Mouse (Mus musculus): ENCODE results near the gene Nicn1. TPM values are rescaled to one million over a fixed set of nuclear protein-coding genes. Genes with fewer than 3 reads are reported as not detected.
"Not testable (repeated sequence)": the region's sequence is repeated elsewhere in the genome, so short reads cannot be mapped to it uniquely, and the experiment has no call there.

The Nicn1 gene
- total RNA-seq, 2 experiments from 2014 or later = 15.9 to 16.7 TPM

DNA sequence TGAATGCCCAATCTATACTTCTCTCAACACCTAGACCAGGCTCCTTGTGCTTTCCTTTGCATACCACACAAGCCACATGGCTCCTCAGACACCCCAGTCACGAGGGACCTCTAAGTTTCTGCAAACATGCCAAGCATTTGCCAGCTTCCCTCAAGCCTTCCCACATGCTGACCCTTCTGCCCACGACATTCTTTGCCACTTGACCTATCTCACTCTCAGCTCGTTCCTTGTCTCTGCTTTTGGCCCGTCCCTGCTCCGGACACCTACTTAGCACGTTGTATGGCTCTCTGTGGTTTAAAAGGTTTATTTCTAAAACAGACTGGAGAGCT, 14.9 kb upstream of the Nicn1 start:
- no peak for DNase-seq (ENCODE audit: low spot score in 2 of 2)

DNA sequence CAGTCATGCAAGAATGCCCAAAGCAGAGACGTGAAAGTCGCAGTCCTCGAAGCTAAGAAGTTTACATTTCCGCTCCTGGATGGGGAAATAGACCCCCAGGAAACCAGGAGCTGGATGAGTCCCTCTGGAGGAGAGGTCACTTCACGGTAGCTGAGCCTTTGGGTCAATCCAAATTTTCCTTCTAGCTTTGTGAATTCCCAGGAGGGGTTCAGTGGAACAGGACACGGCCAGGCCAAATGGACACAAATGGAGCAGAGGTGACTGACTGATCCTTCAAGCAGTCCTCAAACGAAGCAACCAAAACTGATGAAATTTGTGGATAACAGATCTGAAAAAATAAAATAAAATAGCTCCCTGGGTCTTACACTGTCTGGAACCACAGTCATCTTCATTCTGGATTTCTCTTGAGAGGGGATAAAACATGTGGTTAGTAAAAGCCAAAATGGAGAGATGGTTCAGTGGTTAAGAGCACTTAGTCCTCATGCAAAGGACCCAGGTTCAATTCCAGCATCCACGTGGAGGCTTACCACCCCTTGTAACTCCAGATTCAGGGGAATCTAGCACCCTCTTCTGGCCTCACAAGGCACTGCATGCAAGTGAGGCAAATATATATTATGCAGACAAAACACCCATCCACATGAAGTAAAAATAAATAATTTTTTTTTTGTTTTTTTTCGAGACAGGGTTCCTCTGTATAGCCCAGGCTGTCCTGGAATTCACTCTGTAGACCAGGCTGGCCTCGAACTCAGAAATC, 11.4 kb upstream of the Nicn1 start:
- no peak for DNase-seq (ENCODE audit: low spot score in 2 of 2)

DNA sequence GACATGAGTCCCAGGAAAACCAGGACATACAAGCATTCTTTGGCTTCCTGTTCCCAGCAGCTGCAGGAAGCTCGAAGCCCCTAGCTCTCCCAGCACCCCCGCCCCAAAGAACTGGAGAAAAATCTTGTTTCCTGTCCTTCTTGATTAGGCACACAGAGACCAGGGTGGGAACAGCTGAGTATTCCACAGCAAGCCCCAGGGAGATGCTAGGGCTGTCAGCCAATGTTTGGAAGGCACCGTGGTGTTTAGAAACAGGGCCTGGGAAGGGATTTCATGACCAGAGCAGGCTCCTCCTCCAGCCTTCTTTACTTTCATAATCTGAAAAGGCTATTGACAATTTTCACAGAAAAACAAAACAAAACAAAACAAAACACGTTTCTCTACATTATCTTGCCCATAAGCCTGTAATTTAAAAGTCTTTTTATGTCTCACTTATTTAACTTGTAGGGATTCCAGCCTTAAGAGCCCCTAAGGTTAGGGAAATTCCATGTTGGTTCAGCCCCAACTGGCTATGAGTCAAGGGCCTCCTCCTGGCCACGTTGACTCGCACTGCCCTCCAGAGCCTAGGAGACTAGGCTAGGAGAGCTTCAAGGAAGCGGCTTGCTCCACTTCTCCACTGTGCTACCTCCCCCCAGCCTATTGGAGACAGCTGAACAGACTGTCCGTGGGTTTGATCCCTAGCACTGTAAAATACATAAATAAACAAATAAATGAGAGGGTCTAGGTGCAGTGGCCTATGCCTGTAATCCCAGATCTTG, 10.0 kb upstream of the Nicn1 start:
- peak; percentile 70 to 90 for DNase-seq (ENCODE audit: low spot score in 2 of 2)

DNA sequence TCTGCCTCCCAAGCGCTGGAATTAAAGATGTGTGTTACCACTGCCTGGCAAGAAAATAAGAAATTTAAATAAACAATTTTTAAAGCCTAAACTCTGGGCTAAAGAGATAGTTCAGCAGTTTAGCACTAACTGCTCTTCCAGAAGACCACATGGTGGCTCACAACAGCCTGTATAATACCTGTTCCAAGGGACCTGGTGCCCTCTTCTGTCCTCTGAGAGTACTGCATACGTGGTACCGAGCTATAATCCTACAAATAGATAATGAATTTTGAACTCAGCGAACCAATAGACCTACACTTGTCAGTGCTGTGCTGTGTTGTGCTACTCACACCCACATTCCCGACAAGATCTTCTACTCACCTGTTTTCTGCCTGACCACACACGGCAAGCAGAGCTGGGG, 5.8 kb upstream of the Nicn1 start:
- peak in 1 of 2 experiments; percentile 72 for DNase-seq (ENCODE audit: low spot score in 2 of 2)

DNA sequence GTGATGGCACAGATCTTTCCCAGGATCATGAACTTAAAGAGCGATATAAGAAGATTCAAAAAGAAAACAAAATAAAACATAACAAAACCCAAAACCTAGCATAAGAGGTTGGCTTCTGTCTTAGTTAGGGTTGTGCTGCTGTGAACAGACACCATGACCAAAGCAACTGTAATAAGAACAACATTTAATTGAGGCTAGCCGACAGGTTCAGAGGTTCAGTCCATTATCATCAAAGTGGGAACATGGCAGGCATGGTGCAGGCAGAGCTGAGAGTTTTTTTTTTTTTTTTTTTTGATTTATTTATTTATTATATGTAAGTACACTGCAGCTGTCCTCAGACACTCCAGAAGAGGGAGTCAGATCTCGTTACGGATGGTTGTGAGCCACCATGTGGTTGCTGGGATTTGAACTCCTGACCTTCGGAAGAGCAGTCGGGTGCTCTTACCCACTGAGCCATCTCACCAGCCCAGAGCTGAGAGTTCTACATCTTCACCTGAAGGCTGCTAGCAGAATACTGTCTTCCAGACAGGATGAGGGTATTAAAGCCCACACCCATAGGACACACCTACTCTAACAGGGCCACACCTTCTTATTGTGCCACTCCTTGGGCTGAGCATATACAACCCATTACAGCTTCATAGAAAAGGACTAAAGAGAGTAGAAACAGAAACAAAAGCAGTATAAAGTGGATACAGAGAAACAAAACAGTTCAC, 2.5 kb upstream of the Nicn1 start:
- DNase-seq (ENCODE audit: low spot score in 2 of 2) = not testable (repeated sequence)

DNA sequence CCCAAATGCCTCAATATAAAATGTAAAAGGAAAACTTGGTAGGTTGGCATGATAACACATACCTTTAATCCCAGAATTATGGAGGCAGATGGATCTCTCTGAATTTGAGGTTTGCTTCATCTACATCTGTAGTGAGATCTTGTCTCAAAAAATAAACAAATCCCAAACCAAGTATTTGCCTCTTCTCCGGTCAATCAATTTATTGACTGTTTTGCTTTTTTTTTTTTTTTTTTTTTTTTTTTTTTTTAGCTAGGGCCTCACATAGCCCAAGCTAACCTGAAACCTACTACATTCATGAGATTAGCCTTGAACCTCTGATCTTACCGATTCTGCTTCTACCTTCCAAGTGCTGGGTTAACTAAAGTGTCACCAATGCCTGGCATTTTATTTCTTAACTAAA, 882 bp upstream of the Nicn1 start:
- DNase-seq (ENCODE audit: low spot score in 2 of 2) = no peak

DNA sequence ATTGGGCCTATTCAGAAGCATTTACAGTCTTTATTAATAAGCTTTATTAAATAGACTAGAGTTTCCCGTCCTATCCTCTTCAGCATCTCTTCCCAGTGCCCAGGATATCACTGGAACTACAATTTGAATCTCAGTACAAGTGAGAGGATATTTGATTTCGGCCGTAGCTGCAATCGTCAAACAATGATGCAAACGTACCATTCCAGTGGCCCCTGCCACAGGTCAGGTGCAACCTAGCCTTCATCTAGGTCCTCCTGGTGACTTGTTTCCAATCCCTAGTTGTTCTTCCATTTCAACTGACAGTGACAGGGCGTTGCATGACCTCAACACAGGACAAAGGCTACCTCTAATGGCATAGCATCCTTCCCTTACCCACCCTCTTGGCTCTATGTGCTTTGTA, 544 bp downstream of the Nicn1 start:
- DNase-seq (ENCODE audit: low spot score in 2 of 2) = no peak

DNA sequence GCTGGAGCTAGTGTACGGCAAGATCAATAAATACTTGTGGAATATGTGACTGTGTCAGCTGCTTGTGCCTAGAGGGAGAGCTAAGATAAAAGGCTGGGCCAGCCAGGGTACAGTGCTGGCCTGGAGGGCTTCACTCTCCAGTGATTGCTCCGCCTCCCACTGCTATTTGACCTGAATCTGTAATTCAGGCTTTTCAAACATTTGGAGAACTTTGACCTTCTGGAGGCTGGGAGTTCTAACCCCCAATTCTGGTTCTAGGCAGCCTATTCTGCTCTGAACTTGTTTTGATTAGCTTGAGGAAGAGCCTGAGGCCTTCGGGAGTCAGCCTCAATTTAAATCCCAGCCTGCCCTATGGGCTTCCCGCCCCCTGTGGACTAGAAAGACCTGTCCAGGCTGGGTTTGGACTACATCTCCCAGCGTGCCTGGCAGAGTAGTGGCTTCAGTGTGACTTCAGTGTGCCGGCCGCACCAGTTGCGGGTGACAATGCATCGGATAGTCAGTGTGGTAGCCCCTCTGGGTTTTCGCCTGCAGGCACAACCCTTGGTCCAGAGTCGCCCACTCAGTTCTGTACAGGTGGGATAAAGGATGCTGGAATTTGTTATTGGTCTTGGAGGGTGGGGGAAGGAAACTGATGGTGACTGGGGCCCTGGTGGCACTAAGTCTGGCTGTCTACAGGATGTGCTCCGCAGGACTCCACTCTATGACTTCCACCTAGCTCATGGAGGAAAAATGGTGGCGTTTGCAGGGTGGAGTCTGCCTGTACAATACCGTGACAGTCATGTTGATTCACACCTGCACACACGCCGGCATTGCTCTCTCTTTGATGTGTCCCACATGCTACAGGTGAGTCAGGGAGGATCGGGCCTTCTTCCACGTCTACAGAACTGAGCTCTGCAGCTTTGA, 6.5 kb downstream of the Nicn1 start, which contains the start of gene Amt:
Gene Amt (plus strand): TSS at position 401 of the 903 bp plus-strand sequence.
- no peak for DNase-seq (ENCODE audit: low spot score in 2 of 2)

DNA sequence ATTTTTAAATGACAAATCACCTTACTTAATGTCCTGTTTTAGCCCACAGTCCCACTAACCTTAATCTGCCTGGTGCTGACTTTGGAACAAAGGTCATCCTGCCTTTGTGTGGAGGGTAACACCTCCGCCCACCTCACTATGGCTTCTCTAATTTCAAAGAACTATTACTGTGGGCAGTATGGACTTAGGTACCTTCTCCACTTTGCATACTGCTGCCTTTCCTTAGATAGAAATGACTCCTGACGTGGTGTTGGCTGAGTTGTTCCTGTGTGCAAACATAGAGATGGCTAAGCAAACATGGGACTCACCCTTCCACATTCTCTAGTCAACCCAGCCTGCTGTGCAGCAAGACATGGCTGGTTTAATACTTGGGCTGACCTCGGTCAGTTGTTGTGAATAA, 11.6 kb downstream of the Nicn1 start:
- no peak for DNase-seq (ENCODE audit: low spot score in 2 of 2)

DNA sequence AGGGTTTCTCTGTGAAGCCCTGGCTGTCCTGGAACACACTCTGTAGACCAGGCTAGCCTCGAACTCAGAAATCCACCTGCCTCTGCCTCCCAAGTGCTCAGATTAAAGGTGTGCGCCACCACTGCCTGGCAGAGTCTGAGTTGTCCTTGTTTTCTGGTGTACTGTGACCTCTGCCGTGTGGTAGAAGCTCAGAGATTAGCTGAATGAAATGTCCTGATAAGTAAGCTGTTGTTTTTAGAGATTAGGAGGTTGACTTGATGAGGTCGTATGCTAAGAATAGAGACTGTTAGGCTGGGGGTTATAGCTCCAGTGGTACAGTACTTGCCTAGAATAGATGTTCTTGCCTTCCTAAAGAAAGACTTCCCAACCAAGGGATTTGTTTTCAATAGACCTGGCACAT, 14.5 kb downstream of the Nicn1 start:
- no peak for DNase-seq (ENCODE audit: low spot score in 2 of 2)

DNA sequence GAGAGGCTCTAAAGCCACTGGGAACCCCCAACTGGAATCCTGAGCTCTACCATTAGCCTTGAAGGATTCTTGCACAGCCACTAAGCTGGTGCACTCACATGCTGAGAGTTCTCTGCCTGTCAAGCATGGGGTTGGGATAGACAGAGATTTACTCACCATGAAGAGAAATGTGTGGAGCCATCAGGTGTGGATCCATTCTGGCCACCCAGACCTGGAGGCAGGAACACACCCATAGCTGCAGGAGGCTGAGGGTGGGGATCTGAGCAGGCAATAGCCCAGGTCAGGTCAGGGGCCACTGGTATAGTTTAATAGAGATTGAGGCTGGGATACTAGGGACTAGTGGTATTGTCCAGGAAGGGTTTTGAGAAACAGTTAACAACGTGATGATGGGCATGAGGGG, 14.9 kb downstream of the Nicn1 start:
- DNase-seq (ENCODE audit: low spot score in 2 of 2) = no peak

DNA sequence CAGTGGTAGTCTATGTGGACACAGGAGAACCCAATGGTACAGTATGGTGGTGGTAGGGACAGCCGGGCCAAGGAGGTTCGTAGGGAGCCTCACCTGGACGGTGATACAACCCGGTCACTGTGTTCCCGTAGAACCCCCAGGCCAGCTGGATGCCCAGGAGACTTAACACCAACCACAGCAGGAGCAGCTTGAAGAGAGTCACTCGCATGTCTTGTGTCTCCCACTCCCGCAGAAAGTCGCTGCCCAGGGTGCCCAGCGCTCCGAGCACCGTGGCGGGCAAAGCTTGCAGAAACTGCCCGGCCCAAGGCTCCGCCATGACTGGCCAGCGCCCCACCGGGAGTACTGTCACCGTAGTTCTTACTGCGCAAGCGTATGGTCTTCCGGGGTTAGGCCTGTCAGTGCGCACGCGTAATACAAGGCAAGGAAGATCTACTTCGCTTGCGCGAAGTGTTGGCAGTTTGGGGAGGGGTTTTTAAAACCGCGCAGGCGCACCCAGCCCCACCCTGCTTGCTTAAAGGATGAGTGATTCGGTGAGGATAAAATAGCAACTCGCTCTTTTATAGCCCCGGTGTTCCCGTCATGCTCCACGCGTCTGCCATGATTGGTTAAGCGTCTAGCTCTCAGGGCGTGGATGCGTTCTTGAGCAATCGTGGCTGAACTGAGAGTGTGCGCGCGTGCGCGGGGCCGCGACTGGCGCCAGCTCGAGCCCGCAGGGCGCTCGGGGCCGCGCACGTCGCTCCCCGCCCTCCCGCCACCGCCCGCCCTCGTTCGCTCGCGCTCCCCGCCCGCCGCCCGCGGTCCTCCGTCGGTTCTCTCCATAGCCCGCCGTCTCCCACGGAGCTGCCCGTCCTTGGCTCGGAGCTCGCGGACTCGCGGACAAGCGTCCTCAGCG, 15.6 kb downstream of the Nicn1 start, which contains the start of the genes Rhoa and Tcta:
Gene Rhoa (plus strand): TSS at position 501 of the 892 bp plus-strand sequence.
Gene Tcta (minus strand): TSS at position 532 of the 892 bp plus-strand sequence.
- peak; percentile 91 to 96 for DNase-seq (ENCODE audit: low spot score in 2 of 2)

DNA sequence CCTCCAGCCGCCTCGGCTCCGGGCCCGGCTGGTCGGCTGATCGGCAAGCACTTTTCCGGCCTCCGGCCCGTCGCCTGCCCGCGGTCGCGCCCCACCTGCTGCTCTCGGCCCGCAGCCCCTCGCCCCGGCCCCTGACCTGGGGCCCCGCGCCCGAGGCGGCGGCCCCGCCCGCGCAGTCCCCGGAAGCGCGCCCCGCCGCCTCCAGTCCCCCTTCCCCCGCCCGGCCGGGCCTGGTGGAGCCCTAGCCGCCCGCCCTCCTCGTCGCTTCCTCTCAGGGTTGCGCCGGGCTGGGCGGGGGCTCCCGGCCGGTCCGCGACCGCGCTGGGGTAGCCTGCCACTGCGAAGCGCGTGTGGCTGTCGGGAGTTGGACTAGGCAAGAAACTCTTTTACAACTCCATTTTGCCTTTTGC, 16.3 kb downstream of the Nicn1 start:
- peak; percentile 77 to 88 for DNase-seq (ENCODE audit: low spot score in 2 of 2)

DNA sequence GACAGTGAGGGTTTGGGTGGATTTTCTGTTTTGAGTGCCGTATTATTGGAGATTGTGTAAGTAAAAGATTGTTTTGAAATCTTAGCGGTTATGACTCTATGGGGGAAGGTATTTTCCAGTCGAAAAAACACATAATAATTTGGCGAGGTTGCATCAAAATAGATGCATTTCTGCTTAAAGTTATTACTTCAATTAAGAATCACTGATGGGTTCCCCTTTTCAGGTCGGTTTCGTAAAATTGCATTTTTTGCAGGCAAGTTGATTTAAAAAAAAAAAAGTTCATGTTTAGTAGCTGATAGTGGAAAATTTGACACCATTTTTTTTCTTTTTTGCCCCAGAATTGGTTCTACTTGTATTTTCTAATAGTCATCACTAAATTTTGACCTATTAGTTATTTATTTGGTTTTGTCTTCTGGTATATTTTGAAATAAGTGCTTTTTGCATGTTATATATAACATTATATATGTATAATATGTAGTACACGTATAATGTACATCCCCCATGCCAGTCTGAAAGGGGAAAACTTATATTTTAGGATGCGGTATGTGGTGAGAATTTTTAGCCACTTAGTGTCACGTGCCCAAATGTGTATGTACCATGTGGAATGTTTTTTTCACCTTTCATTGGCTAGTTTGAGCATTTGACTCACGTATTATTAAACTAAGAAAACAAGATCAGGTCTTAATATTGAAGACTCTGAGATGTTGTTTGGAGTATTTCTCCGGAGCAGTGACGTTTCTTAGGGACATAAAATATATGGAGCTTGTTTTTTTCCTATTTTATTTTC, 17.0 kb downstream of the Nicn1 start:
- no peak for DNase-seq (ENCODE audit: low spot score in 2 of 2)

DNA sequence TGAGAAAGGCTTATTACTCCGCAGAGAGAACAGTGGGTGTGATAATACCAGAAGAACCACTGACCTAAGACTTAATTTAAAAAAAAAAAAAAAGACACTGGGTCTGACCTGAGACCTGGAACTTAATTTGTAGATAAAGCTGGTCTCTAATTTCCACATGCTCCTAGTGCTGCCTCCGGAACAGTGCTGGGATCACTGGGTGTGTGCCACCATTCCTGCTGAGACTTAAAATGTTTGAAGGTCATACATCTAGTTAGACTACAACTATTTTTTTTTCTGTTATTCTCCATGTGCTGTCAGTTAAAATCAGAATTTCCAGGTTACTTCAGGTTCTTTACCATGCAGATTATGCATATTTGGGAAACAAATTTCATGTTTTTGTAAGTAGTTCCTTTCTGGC, 17.9 kb downstream of the Nicn1 start:
- DNase-seq (ENCODE audit: low spot score in 2 of 2) = no peak

DNA sequence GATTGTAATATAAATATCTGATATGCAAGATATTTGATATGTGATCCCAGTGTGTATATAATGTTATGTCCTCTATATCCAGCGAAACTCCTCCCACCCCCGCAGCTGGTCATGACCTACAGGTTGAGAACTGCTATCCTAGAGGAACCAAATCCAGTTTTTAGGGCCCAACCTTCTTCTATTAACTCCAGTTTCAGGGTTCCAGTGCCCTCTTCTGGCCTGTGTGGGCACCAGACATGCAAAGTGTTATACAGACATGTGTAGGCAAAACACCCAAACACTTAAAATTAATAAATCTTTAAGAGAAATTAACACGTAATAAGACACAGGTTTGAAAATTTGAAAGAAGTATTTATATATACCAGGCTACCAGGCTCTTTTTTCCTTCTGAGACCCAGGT, 27.3 kb downstream of the Nicn1 start:
- no peak for DNase-seq (ENCODE audit: low spot score in 2 of 2)

DNA sequence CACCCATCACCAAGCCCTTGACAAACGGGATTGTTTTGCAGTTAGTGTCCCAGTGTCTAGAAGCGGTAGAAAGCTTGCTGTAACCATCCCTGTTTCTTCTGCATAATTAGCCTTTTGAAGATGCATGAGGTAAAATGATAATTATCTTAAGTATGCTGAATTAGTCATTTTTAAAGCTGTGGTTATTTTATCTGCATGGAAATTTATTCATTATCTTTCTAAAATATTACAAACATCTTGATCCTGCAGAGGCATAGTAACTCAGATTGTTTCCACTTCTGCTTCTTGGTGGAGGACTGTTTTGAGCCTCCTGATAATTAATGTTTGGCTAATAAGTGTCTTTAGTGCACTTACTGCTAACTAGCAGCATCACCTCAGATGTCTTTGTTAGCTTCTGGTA, 28.2 kb downstream of the Nicn1 start:
- no peak for DNase-seq (ENCODE audit: low spot score in 2 of 2)

DNA sequence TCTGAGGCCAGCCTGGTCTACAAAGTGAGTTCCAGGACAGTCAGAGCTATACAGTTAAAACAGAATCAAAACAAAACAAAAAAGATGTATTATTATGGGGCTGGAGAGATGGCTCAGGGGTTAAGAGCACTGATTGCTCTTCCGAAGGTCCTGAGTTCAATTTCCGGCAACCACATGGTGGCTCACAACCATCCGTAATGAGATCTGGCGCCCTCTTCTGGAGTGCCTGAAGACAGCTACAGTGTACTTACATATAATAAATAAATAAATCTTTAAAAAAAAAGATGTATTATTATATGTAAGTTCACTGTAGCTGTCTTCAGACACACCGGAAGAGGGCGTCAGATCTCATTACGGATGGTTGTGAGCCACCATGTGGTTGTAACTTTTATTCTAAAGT, 31.8 kb downstream of the Nicn1 start:
- not testable (repeated sequence) for DNase-seq (ENCODE audit: low spot score in 2 of 2)

DNA sequence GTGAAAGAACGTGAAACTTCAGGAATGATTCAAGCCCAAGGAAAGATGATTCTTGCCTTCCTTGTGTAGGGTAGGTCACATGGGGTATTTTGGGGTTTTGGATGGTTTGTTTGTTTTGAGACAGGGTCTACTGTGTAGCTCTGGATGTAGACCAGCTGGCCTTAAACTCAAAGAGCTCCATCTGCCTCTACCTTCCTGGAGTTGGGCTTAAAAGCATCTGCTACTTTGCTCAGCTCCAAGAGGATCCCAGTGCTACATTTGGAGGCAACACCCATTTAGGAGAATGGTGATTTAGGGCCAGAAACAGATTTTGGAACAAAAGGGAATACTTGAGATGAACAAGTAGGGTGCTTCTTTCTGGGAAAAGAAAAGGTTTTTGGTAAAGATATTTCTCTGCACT, 34.6 kb downstream of the Nicn1 start:
- no peak for DNase-seq (ENCODE audit: low spot score in 2 of 2)
